Mouse (Mus musculus) neural tube, embryonic 15.5 days (tissue): Measurements from ENCODE around the gene Plxnb2. TPM values are rescaled to one million over a fixed set of nuclear protein-coding genes. Genes with fewer than 3 reads are reported as not detected.

Experiments used
- ATAC-seq: fragments of 200-750 bp; cut with Nextera tagmentation; 2 replicates; pipeline ENCODE4 v1.8.0; 2017; ENCODE audit warnings: mild to moderate bottlenecking, moderate TSS enrichment, moderate library complexity; ENCODE audit not compliant: low FRiP score
- H3K27ac ChIP-seq: fragments of 300-500 bp; sonication (generic); replicated peaks from 2 replicates; pipeline ENCODE4 v1.5.1; 2015; ENCODE audit warnings: mild to moderate bottlenecking, inconsistent platforms
- H3K27me3 ChIP-seq: fragments of 300-500 bp; sonication (generic); replicated peaks from 2 replicates; pipeline ENCODE4 v1.6.1; 2015; ENCODE audit warnings: inconsistent platforms
- H3K36me3 ChIP-seq: fragments of 300-500 bp; sonication (generic); 2 replicates; pipeline ENCODE4 v1.6.1; 2015; ENCODE audit warnings: inconsistent platforms
- H3K4me1 ChIP-seq: fragments of 300-500 bp; sonication (generic); 2 replicates; pipeline ENCODE4 v1.6.1; 2015; ENCODE audit warnings: inconsistent platforms
- H3K4me2 ChIP-seq: fragments of 300-500 bp; sonication (generic); 2 replicates; pipeline ENCODE4 v1.6.1; 2015; ENCODE audit warnings: inconsistent platforms, mild to moderate bottlenecking, moderate library complexity
- H3K4me3 ChIP-seq: fragments of 300-500 bp; sonication (generic); replicated peaks from 2 replicates; pipeline ENCODE4 v1.5.1; 2015; ENCODE audit warnings: mild to moderate bottlenecking, inconsistent platforms
- H3K9ac ChIP-seq: fragments of 300-500 bp; sonication (generic); replicated peaks from 2 replicates; pipeline ENCODE4 v1.6.1; 2015; ENCODE audit warnings: mild to moderate bottlenecking, inconsistent platforms
- H3K9me3 ChIP-seq: fragments of 300-500 bp; sonication (generic); replicated peaks from 2 replicates; pipeline ENCODE4 v1.6.1; 2016; ENCODE audit warnings: inconsistent platforms
- WGBS: fragments of 180-500 bp; shearing (Covaris S2); methylation state at CpG from one replicate; pipeline ENCODE4 v1.1.7; 2015; ENCODE audit warnings: mixed read lengths; 5-methylcytosine and 5-hydroxymethylcytosine counted together
- polyA plus RNA-seq: library from polyadenylated mRNA; unstranded; fragments of >200 nt; fragmentation: Nextera tagmentation; extraction: Ambion mirVana; gene quantifications from 2 replicates; pipeline ENCODE4 v1.2.1, GENCODE M21; 2015

The Plxnb2 gene
- polyA plus RNA-seq, 1 experiment from 2014 or later: 69.4 TPM

DNA sequence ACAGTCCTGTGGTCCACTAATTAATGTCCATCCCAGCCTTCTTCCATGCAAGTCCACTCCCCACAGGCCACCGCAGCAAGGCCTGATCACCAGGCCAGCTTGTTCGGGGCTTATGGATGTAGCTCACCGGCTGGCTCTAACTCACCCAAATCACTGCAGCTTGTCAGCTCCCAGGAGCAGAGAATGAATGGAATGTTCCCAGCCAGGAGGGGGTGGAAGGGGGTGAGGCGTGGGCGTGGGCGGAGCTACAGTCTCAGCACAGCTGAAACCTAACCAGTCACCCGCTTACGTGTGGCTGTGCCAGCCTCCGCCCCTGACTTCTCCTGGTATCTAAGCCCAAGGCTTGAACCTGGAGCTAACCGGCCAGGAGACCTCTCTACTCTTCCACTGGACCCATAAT, 11.2 kb downstream of the Plxnb2 start:
- no peak overlapping the region for H3K4me3 ChIP-seq
- ATAC-seq: peak; percentile 30; the same call in 1 of the 2 replicates

DNA sequence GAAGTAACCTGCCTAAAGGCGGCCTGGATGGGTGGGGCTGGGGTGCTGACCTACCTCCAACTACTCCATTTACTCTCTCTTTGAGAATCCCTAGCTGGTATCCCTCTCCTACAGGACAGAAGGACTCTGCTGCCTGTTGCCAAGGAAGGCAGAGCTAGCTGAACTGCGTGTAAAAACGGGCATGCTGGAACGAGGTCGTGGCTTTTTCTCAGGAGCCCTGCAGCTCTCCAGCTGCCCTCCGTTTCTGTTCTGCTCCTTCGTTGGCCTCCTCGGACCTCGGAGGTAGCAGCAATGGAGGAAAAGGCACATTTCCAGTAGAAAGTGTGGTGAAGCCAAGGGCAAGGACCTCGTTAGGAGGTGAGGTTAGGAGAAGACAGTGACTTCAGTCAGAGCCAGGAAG, 11.7 kb downstream of the Plxnb2 start:
- H3K27me3 ChIP-seq: no peaks in the 10 kb centered on the region
- H3K27ac ChIP-seq: peak overlapping the region; percentile 77
- H3K4me1 ChIP-seq: peaks cover 49% of the 10 kb centered on the region
- H3K9me3 ChIP-seq: no peaks in the 10 kb centered on the region
- H3K9ac ChIP-seq: 0 out of 2 replicates have a peak overlapping the region, but pooled peaks have one; percentile 18
- WGBS: 60% methylated on average over 10 of the region's 10 CpGs
- H3K4me3 ChIP-seq: no peak overlapping the region
- peaks cover 51% of the 10 kb centered on the region for H3K36me3 ChIP-seq
- ATAC-seq: no peak
- peak overlapping the region; percentile 34 for H3K4me2 ChIP-seq

More for the DNA sequence above, 11.2 kb downstream of the Plxnb2 start:
- peak overlapping the region; percentile 34 for H3K4me2 ChIP-seq
- peaks cover 46% of the 10 kb centered on the region for H3K36me3 ChIP-seq
- H3K27ac ChIP-seq: peak overlapping the region; percentile 77
- H3K9me3 ChIP-seq: no peaks in the 10 kb centered on the region
- H3K27me3 ChIP-seq: no peaks in the 10 kb centered on the region
- 9% methylated on average over 10 of the region's 10 CpGs for WGBS
- peak overlapping the region; percentile 18; the same call in 1 of the 2 replicates for H3K9ac ChIP-seq
- H3K4me1 ChIP-seq: peaks cover 54% of the 10 kb centered on the region

DNA sequence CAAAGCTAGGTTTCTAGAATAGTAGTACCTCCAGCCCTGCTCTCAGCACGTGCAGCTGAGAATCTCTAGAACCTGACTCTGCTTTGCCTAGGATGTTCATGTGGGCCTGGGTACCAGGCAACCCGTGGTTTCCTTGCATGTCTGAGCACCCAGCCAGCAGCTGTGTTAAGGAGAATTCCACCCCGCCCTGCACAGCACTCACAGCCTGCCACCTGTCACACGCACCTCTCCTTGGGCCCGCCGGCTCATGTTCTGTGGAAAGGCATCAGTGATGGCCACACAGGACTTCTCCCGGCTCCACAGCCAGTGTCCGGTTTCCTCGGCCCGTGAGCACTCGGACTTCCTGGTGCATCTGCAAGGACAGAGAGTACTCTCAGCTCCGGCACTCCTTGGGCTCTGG, 15.1 kb downstream of the Plxnb2 start:
- Histone ChIP-seq H3K27ac (no peak overlapping the region), H3K4me3 (no peak overlapping the region), H3K36me3 (peaks cover 85% of the 10 kb centered on the region), H3K9me3 (no peaks in the 10 kb centered on the region), H3K9ac (no peak overlapping the region), H3K4me2 (no peak overlapping the region), H3K4me1 (peaks cover 18% of the 10 kb centered on the region), H3K27me3 (no peaks in the 10 kb centered on the region)
- ATAC-seq: no peak
- 96% methylated on average over 12 of the region's 12 CpGs for WGBS

DNA sequence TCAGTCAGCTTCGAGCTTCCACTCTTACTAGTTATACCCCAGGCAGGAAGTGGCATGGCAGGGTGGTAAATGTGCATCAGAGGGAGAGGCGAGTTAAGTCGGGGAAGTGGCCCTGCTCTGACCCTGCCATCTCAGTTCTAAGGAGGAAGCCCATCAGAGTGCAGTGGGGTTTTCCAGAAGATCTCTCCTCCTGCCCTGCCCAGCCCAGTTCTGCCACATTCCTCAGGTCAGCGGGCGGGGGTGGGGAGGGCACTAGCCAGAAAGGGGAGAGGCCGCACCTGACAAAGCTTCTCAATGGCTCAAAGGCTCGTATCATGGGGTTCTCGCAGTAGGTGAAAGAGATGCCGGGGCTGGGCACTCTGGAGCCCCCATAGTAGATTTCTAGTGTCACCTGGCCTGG, 19.2 kb downstream of the Plxnb2 start:
- WGBS: 90% methylated on average over 9 of the region's 9 CpGs
- Histone ChIP-seq H3K27ac (no peak overlapping the region), H3K4me1 (no peaks in the 10 kb centered on the region), H3K27me3 (no peaks in the 10 kb centered on the region), H3K4me2 (no peak overlapping the region), H3K36me3 (peaks cover 100% of the 10 kb centered on the region), H3K9me3 (no peaks in the 10 kb centered on the region), H3K9ac (no peak overlapping the region), H3K4me3 (no peak overlapping the region)
- no peak for ATAC-seq

DNA sequence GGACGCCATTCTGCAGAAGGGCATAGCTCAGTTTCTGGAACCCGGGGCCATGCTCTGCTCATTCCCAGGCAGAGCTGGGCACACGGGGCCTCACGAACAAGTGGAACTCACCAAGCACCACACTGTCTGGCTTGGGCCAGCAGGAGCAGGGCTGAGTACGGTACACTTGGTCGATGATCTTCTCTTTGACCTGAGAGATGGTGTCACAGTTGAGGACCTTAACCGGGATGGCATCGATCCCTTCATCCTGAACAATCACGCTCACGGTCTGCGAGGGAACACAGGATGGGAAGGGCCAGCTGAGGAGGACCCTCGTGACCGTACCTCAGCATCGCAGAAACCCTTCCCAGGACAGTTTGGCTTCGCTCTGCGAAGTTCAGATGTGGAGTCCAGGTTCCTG, 22.1 kb downstream of the Plxnb2 start:
- WGBS: 95% methylated on average over 16 of the region's 16 CpGs
- no peak overlapping the region for H3K4me3 ChIP-seq
- no peak overlapping the region for H3K27ac ChIP-seq
- no peak overlapping the region for H3K4me2 ChIP-seq
- no peak for ATAC-seq
- H3K36me3 ChIP-seq: peaks cover 98% of the 10 kb centered on the region
- H3K27me3 ChIP-seq: no peaks in the 10 kb centered on the region
- H3K9me3 ChIP-seq: no peaks in the 10 kb centered on the region
- no peak overlapping the region for H3K9ac ChIP-seq
- H3K4me1 ChIP-seq: no peaks in the 10 kb centered on the region

DNA sequence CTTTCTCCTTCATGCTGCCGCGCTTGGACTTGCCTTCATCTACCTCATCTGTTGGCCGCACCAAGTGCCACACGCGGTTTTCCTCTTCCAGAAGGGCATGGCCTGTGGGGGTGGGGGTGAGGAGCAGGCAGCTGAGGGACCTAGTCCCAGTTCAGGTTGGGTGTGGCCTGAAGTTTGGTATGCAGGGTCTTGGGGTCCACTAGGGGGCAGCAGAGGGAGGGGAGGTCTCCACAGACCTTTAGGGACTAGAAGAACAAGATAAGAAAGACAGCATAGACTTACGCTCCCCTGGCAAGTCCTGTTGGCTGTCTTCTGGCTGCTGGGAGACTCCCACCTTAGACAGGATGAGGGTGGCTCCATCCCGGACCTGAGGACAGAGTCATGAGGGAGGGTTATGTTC, 22.6 kb downstream of the Plxnb2 start:
- Histone ChIP-seq H3K9ac (no peak overlapping the region), H3K4me1 (no peaks in the 10 kb centered on the region), H3K9me3 (no peaks in the 10 kb centered on the region), H3K27ac (no peak overlapping the region), H3K4me2 (no peak overlapping the region), H3K36me3 (peaks cover 92% of the 10 kb centered on the region), H3K4me3 (no peak overlapping the region), H3K27me3 (no peaks in the 10 kb centered on the region)
- WGBS: 72% methylated on average over 7 of the region's 7 CpGs
- no peak for ATAC-seq

DNA sequence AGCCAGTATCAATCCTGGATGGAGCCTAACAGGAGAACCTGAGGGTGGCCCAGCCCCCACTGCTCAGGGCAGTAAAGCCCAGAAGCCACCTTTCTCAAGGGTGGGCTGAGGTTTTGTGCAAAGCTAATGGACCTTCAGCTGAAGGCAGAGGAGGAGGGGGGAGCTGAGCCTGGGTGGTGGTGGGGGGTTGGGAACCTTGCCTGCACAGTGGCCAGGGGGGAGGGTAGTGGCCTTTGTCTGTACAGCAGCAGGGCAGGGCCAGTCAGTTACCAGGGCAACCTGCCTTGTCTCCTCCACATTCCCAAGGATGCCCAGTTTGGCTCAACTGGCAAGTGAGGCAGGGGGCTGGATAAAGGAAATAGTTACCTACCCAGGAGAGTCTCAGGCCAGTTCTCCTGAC, 28.3 kb downstream of the Plxnb2 start:
- Histone ChIP-seq H3K4me3 (no peak overlapping the region), H3K9me3 (no peaks in the 10 kb centered on the region), H3K4me1 (peaks cover 32% of the 10 kb centered on the region), H3K36me3 (peaks cover 36% of the 10 kb centered on the region), H3K9ac (no peak overlapping the region), H3K27ac (0 out of 2 replicates have a peak overlapping the region, but pooled peaks have one; percentile 4), H3K4me2 (no peak overlapping the region), H3K27me3 (no peaks in the 10 kb centered on the region)
- ATAC-seq: no peak; the same call in 1 of the 2 replicates

DNA sequence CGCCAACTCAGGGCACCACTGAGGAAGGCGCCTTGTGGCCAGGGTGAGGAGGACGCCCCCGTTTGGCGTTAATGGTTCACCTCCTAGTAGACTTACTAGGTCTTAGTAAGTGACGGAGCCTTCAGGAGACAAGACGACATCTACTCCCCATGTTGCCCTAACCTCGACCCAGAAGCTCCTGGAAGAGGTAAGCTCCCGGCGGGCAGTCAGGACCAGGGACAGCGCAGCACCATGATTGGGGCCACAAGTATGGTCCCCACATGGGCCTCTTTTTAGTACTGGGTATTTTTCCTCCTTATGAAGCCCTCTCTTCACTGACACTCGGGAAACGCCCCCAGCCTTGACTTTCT, 30.6 kb downstream of the Plxnb2 start:
- H3K36me3 ChIP-seq: peaks cover 13% of the 10 kb centered on the region
- H3K27ac ChIP-seq: peak overlapping the region; percentile 88
- peak overlapping the region; percentile 57 for H3K4me3 ChIP-seq
- no peaks in the 10 kb centered on the region for H3K27me3 ChIP-seq
- H3K4me1 ChIP-seq: peaks cover 47% of the 10 kb centered on the region
- H3K9ac ChIP-seq: peak overlapping the region; percentile 53
- H3K4me2 ChIP-seq: peak overlapping the region; percentile 67
- ATAC-seq: no peak
- no peaks in the 10 kb centered on the region for H3K9me3 ChIP-seq
- 1% methylated on average over 13 of the region's 13 CpGs for WGBS

DNA sequence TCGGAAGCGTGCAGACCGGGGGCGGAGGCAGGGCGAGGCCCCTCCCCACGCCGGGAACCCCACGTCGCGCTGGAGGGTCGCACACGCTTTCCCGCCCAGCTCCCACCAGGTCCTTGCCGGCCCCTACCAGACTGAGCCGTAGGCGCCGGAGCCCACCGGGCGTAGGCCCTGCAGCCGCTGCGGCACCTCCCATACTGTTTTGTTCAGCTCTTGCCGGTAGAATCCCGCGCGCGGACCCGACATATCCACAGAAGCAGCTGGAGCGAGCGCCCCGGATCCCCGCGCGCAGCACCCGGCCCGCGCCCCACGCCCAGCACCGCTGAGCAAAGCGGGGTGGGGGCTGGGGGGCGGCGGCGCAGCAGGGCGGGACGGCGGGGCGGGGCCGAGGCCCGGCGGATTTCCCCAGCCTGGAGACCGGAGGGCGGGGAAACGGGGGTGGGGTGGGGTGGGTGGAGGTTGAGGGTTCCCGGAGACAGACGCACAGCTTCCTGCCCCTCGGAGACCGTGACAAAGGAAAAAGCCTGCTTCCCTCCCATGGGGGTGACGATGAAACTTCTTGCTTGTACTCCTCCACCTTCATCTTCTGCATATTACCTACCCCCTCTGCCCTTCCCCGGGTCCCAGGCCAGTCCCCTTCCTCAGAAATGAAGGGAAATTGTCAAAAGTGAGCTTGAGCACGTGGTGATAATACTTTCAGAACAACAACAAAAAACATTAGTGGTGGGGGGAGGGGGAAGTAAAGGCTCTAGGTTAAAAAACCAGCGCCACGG, 31.1 kb downstream of the Plxnb2 start, which contains the start of gene Mapk11:
TSS of gene Mapk11 (minus strand) at position 358 of the 770 bp plus-strand sequence.
- Histone ChIP-seq H3K9me3 (no peaks in the 10 kb centered on the region), H3K4me3 (peak within 1 kb of the TSS; percentile 57), H3K4me2 (peak within 1 kb of the TSS; percentile 67), H3K36me3 (peaks cover 7% of the 10 kb centered on the region; the same call in 1 of the 2 replicates), H3K4me1 (peaks cover 47% of the 10 kb centered on the region), H3K9ac (peak within 1 kb of the TSS; percentile 53), H3K27me3 (no peaks in the 10 kb centered on the region), H3K27ac (peak within 1 kb of the TSS; percentile 88)
- peak; percentile 77 for ATAC-seq
- under 1% methylated on average over 61 of the region's 61 CpGs for WGBS

DNA sequence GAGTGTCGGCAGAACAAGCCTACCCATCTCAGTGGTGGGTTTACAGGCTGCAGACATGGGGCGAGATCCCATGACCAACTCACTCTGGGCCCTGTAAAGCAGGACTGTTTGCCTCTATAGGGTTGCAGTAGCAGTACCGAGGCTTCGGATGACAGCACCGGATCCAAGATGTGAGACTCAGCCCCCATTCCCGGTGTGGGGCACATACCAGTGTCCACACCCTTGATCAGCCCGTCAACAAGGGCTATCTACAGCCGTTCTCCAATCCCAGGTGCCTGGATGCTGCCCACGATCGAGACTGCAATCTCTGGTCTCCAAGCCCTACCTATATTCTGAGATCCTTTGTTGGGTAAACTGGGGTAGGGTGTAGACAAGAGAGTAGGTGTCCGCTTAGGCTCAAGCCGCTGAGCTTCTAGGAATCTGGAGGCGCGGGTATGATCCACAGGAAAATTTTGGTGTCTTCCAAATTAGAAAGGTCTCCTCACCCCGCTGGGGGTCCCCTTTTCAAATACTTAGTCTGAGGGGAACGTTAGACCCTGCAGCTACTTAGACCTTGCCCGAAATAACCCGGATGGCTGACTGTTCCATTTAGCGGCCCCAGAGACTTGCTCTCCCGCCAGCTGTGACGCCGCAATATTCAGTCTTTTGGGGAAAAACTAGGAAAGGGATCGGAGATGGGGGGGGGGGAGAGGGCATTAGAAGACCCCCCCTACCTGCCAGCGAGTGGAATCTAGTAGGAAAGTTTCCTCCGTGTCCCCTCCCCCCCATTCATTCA, 31.9 kb downstream of the Plxnb2 start:
- H3K4me2 ChIP-seq: peak overlapping the region; percentile 67
- 4% methylated on average over 25 of the region's 25 CpGs for WGBS
- H3K36me3 ChIP-seq: no peaks in the 10 kb centered on the region
- H3K4me1 ChIP-seq: peaks cover 47% of the 10 kb centered on the region
- H3K9me3 ChIP-seq: no peaks in the 10 kb centered on the region
- peak; percentile 12; the same call in 1 of the 2 replicates for ATAC-seq
- H3K27ac ChIP-seq: peak overlapping the region; percentile 88
- peak overlapping the region; percentile 53 for H3K9ac ChIP-seq
- H3K27me3 ChIP-seq: no peaks in the 10 kb centered on the region
- peak overlapping the region; percentile 57 for H3K4me3 ChIP-seq

DNA sequence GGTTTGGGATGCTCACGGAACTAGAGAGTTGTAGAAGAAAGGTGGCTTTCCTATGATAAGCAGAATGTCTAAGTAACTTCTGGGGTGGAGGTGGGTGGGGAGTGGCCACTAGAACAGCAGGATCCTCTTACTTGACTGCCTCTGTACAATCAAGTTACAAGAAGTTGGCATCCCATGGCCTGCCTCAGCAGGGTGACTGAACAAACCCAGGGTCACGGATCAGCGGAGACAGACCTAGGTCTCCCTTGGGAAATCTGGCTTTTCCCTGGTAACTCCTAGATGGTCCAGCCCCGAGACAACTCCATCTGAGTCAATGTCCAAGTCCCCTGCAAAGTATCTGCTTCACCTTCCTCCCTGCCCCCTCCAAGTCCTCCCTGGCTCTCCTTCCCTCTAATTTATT, 32.7 kb downstream of the Plxnb2 start:
- peak overlapping the region; percentile 57 for H3K4me3 ChIP-seq
- peak overlapping the region; percentile 53; the same call in 1 of the 2 replicates for H3K9ac ChIP-seq
- H3K4me2 ChIP-seq: peak overlapping the region; percentile 67
- H3K27ac ChIP-seq: peak overlapping the region; percentile 76; the same call in 1 of the 2 replicates
- WGBS: 33% methylated on average over 4 of the region's 4 CpGs
- H3K4me1 ChIP-seq: peaks cover 47% of the 10 kb centered on the region
- no peak for ATAC-seq
- H3K9me3 ChIP-seq: no peaks in the 10 kb centered on the region
- no peaks in the 10 kb centered on the region for H3K27me3 ChIP-seq
- H3K36me3 ChIP-seq: no peaks in the 10 kb centered on the region
